Mouse (Mus musculus): Measurements from ENCODE around the gene Syt8.

The Syt8 gene

GRCm38 (mm10) chr7:142478574-142478973 lies 43.9 kb downstream of the Syt8 start:
- DNase-seq: no peak

GRCm38 (mm10) chr7:142479307-142479706 lies 44.7 kb downstream of the Syt8 start:
- DNase-seq: no peak

- no peak for DNase-seq
These were observed 45.2 kb downstream of the Syt8 start for GRCm38 (mm10) chr7:142479886-142480285.

DNA sequence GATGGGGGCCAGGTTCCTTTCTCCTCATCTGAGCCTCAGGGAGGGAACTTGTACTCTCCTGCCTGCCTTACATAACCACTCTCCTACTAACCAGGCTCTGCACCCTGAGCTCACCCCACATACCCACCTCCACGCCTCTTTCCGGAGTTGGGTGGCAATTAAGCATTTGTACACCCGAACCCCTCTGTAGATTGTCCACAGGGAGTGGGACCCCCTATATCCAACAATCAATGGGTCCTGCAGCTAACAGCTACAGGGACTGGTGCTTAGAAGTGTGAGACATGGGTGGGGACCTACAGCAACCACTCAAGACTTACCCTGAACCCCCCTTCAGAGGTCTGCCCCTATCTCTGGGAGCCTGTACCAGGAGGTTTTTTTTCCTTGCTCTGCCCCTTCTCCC lies 46.0 kb downstream of the Syt8 start:
- DNase-seq: no peak

GRCm38 (mm10) chr7:142481186-142481567 lies 46.5 kb downstream of the Syt8 start:
- DNase-seq: no peak

DNA sequence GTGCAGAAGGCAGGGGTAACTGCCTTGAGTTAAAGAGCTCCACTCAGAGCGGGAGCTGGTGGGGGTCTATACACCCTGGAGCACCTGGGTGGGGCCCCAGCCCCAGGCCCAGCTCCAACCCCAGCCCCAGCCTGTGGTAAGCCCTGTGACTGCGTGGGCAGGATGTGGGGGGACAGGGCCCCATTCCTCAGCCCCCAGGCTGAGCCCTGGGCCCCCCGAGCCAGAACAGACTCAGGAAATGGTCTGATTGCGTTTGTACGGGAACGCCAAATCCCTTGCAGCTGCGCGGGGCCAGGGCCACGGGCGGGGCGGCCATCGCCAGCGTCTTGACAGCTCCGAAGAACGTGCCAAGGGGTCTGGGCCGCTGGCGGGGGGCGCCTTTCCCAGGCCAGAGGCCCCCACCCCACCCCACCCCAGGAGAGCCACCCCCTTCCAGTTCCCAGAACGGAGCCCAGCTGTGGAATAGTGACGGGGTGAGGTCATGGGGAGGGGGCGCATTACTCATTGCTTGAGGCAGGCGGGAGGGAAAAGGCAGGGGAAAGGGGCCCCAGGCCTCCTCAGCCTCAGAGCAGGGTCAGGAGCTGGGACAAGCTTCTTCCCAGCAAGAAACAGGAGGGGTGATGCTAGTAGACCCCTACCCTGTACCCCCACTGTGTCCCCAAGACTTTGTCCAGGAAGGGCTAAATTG lies 47.1 kb downstream of the Syt8 start:
- DNase-seq: no peak

GRCm38 (mm10) chr7:142482256-142482609 lies 47.6 kb downstream of the Syt8 start:
- no peak for DNase-seq

- DNase-seq: no peak
These were observed 48.5 kb downstream of the Syt8 start for GRCm38 (mm10) chr7:142483136-142483535.

GRCm38 (mm10) chr7:142484780-142485179 lies 50.1 kb downstream of the Syt8 start:
- no peak for DNase-seq

GRCm38 (mm10) chr7:142486751-142487162 lies 52.1 kb downstream of the Syt8 start:
- no peak for DNase-seq

GRCm38 (mm10) chr7:142487341-142487859 lies 52.8 kb downstream of the Syt8 start:
- peak; percentile 16 for DNase-seq

- no peak for DNase-seq
These were observed 53.4 kb downstream of the Syt8 start for GRCm38 (mm10) chr7:142488053-142488452.
